Mouse (Mus musculus) spleen, postnatal 10 days (tissue): ENCODE data around the gene Sspo.

Experiments
- DNase-seq, 2 experiments: peaks; one replicate each; pipeline ENCODE4 v3.0.0; 2021 to 2022; ENCODE audit warnings: low spot score in 2 of 2

Sspo gene

DNA sequence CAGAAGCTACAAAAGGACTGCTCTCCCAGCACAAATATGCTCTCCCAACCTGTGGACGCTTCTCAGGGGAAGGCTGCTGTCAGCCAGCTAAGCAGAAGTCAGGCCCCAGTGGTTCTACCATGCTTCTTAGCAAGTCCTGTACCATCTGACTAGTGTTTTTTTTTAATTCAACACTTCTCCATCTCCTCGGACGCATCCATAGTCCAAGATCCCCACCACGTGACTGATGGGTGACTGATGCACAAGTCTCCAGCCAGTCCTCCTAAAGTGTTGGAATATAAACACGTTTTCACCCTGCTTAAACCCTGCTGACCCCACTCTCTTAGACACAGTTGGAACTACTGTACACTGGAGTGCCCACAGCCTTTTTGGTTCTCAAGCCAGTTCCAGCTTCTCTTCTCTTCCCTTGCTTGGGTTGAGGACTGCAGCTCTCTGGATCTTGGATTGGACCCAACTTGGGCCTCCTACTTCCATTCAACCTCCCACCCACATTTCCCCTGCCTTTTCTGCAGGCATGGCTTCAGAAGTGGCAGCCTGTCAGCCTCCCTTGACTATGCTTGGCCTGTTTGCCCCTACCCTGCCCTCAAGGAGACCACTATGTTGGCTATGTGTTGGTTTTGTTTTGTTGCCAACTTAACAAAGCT lies 12.2 kb upstream of the Sspo start:
- DNase-seq, result no peak

DNA sequence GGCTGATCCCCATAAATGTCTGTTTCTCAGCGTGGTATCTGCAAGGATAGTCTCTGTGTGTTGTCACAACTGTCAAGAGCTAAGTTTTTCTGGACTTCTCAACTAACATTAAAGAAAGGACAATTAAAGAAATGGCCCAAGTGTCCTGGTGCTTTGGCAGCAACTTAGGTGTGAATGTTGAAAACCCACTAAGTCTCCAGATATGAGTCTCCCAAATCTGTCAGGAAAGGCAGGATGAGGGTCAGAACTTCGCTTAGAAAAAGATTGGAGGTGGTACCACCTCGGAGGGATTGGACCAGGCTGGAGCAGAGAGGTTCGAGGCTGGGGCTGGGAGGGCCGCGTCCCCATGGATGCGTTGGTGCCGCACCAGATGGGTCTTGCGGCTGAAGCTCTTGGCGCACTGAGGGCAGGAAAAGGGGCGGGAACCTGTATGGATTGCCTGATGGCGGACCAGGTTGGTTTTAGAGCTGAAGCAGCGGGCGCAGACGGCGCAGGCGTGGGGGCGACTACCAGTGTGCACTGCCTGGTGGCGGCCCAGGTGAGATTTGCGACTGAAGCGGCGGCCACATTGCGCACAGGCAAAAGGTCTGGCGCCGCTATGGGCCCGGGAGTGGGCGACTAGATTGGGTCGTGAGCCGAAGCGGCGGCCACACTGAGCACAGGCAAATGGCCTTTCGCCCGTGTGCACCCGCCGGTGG lies 10.2 kb upstream of the Sspo start:
- DNase-seq, result no peak

DNA sequence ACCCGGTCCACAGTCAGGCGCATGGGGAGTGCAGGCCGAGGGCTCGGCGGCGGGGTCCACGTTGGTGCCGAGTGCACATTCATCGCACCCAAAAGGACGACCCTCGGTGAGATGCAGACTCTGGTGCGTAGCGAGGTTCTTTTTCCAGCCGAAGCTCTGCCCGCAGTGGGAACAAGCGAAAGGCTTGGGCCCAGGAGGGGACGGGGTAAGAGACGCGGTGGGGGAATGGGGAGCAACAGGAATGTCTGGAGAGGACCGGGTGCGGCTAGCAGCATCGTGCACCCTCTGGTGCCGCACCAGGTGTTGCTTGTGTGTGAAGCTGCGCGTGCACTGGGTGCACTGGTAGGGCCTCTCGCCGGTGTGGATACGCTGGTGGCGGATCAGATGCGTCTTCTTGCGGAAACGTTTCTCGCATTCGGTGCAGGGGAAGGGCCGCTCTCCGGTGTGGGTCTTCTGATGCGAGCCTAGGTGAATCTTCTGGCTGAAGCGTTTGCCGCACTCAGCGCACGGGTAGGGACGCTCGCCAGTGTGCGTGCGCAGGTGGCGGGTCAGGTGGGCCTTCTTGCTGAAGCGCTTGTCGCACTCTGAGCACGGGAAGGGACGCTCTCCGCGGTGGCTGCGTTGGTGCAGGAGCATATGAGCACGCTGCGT lies 9.4 kb upstream of the Sspo start:
- DNase-seq, result no peak

DNA sequence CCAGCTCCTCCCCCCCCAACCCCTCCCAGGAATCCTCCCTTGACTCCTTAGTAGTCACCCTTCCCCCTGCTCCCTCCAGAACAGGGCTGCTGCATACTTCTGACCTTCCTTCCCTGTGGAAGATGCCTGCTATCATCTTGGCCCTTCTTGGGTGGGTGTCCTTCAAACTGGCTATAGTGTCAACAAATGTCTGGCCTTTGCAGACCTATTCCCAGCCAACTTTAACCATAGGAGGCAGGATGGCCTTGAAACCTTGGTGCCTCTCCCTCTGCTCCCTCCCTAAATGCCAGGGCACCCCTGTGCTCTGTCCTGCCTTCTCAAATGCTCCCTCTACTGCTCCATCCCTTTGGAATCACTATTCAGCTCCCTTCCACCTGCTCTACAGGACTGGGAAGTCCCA lies 8.4 kb upstream of the Sspo start:
- DNase-seq, result no peak

DNA sequence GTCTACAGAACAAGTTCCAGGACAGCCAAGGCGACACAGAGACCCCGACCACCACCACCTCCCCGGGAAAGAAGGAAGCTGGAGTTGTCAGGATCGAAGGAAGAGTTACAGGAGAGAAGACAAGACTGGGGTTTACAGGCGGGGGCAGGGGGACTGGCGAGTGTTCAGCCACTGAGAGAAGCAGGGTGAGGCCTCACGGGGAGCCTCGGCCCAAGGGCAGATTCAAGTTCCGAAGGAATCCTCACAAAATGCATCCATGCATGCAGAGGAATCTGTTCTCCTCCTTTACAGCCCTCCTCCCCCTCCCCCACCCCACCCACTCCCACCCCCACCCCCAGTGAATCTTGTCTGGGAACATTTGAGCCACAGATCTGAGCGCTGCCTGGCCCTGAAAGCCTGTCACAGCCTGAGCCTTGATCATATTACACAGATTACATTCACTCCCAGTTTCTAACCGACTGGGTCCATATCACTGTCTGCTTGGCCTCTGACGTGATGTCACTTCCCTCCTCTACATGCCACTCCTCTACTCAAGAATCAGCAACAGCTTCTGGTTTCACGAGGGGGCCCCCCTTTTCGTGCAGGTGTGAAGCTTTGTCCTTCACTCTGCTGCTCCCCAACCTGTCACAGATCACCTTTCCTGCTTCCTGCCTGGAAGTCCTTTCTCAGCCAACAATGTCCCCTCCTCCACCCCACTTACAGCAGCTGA lies 7.6 kb upstream of the Sspo start:
- DNase-seq, result no peak

DNA sequence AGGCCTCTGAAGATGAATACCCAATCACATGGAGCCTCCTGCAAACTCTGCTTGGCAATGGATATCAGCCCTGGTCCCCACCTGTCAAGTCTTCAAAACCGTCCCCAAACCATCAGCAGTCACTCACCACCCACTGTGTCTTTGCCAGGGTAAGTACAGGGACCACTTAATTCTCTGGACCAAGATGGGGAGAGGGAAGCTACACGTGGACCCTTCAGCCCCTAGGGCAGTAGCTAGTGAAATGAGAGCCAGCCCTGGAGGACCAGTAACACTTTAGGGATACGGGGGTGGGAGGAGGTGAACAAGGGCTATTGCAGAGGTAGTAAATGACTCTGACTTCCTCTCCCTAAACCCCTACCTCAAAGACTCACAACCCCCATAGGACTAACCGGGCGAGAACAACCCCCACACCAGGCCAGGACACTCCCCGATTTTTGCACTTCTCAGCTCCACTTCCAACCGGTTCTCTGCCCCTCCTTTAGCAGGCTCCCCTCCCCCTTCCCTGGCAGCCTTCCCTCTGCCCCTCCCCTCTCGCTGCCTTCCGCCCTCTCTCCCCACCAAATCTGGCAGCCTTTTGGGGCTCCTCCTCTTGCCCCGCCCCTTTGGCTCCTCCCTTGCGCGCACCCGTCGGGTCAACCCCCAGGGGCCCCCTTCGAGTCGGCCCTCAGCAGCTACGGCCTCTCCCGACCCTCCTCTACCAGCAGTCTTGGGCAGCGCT lies 4.3 kb upstream of the Sspo start:
- peak; percentile 59 to 87 for DNase-seq

DNA sequence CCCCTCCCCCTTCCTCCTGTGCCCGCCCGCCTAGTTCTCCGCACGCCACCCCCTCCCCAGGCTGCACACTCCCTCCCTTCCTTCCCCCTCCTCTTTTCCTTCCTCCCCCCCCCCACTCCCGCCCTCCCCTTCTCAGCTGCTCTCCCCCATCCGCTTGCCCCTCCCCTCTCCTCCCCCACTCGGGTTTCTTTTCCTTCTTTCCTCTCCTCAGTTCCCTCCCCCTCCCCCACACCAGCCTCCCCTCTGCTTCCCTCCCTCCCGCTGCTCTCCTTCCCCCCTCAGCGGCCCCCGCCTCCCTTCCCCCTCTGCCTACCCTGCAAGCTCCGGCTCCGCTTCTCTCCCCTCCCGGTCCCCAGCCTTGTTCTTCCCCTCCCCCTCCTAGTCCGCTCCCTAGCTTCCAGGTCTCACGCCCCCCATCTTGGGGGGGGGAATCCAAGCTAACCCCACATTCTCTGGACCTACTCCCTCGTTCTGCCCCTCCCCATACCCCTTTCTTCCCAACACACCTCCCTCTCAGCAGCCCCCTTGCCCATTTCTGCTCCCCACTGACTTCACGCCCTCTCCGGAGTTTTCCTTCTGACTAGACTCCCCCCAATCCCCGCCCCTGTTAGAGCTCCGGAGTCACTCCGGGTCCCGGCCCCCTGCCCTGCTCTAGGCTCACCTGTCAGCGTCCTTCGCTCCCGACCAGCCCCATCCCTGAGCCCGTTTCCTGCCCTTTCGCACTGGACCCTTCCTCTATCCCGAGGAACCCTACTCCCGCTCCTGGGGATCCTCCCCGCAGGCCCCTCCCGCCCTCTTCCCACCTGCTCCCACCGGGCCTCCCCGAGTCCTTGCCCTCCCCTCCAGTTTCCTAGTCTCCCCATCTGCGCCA lies 3.5 kb upstream of the Sspo start:
- peak; percentile 11 to 65 for DNase-seq

DNA sequence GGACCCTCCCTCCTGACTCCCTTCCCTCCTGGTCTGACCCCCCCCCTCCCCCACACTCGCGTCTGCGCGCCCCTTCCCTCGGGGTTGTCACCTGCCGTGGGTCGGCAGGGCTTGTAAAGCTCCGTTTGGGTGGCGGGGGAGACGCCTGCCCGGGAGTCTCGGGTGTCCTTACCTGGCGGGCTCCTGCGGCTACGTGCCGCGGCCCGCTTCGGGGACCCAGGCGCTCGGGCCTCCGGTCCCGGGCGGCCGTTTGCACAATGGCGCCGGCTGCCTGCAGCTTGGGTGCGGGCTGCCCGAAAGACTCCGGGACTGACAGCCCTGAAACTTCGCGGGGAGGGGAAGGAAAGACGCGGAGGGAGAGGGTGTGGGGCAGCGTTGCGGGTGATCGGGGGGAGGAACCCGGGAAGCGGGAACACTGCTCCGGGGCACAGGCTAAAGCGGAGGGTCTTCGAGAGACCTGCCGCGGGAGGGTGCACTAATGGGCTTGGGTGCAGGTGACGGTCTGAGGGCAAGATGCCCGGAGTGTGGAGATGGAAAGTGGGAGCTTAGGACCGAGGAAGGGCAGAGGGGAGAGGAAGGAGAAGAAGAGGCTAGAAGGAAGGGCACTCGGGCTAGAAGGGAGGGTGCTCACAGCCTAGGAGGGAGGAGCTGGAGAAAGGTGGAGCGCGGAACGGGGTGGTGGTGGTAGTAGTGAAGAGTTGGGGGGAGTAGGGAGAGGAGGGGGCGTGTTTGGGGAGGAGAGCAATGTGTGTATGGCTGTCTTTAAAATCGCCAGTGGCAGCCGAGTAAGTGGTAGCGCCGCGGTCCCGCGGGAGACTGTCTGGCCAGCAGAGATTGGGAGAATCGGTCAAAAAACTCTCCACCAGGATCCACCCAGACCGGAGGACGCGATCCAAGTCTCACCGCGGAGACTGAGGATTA lies 2.6 kb upstream of the Sspo start, which contains the start of gene Zfp467:
Zfp467 (minus strand) TSS at position 645 of the 921 bp plus-strand sequence.
- DNase-seq, result peak; percentile 19 to 40

DNA sequence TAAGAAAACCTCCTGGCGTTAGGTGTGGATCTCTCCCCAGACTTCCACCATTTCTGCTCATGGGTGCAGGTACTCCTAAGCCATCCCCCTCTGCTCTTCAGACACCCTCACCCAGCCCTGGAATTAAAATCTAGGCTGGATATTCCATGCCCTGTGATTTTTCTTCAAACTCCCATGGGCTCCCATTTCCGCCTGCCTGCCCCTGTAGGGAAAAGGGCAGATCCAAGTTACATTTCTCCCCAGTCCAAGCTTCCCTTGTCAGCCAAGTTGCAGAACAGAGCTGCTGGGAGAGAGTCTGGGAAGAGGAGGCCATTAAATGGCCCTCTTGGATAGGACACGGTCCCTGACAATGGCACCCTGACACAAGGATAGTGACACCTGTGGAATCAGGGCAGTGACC lies 1.8 kb upstream of the Sspo start:
- no peak for DNase-seq

DNA sequence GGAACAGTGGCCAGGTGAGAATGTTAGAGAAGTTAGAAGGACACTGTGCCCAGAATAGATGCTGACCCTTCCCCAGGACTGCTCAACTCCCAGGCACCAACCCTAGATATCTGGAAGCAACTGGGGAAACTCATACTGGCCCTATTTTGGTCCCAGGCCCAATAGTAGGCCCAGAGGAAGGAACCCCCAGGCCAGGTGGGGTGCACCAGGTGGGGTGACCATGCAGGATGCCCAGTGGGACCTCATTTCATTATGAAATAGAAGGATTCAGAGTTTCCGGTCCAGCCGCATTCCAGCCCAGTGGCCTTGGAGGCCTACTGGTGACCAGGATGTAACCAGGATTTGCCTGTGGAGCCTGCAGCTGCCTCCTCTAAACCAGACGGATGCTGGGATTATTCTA lies 1.1 kb upstream of the Sspo start:
- no peak for DNase-seq

DNA sequence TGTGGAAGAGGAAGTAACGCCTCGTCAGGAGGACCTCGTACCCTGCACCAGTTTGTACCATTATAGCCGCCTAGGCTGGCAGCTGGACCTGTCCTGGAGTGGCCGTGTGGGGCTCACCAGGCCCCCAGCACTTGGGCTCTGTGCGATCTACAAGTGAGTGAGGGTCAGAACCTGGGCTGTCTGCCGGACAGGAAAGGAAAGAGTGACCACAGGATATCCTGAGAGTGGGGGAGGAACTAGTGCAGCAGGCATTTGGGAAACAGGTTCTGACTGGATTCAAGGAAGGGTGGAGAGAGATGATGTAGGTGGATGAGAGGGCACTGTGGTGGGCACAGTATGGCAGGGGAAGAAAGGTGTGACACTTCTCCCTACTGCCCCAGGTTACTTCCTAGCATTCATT lies 498 bp downstream of the Sspo start:
- DNase-seq, result no peak

DNA sequence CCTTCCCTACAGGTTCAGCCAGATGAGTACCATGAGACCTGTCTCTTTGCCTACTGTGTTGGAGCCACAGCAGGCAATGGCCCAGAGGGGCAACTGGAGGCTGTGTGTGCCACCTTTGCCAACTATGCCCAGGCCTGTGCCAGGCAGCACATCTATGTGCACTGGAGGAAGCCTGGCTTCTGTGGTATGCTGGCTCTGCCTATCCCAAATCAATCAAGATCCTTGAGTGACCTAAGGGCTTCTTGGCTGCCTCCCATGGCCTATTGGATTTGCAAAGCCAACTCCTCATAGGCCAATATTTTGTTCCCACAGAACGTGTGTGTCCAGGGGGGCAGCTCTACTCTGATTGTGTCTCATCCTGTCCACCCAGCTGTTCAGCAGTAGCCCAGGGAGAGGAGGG lies 4.1 kb downstream of the Sspo start:
- no peak for DNase-seq

DNA sequence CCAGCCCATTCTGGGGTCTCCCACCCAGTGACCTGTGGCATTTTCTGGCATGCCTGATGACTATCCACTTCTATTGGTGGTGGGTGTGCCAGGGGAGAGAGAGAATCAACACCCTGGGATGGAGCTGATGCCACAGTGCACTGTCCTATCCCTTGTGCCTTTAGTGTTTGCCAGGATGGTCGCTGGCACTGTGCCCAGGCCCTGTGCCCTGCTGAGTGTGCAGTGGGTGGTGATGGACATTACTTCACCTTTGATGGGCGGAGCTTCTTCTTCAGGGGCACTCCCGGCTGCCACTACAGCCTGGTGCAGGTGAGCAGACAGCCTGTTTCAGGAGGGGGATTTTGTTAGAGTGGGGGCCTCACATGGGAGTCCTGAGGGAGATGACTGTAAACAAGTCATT lies 4.7 kb downstream of the Sspo start:
- no peak for DNase-seq

DNA sequence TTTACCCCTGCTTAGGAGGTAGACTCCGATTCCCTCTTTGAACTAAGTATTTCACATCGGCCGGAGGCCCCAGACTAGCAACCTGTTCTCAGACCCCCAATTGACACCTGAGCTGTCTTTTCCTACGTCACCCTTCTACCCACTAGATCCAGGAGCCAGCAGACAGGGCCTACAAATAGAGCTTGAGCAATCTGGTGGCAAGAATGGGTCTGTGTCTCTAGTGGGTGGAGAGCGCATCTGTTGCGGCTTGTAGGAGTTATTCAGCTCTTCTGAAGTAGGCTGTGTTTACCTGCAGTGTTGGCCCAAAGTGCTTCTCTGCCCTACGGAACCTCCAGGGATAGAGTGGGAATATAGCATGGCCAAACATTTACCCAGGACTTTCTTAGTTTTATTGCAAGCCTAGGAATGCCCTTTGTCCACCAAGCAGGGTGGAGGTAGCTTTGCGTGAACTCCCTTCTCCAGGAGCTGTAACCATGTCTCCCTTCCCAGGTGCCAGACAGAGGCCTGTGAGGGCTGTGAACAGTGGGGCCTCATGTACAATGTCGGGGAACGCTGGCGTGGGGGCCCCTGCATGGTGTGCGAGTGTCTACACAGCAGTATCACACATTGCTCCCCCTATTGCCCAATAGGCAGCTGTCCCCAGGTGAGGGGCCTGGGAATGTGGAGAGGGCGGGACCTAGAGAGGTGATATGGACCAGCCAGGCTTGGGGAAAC lies 17.1 kb downstream of the Sspo start:
- no peak for DNase-seq

DNA sequence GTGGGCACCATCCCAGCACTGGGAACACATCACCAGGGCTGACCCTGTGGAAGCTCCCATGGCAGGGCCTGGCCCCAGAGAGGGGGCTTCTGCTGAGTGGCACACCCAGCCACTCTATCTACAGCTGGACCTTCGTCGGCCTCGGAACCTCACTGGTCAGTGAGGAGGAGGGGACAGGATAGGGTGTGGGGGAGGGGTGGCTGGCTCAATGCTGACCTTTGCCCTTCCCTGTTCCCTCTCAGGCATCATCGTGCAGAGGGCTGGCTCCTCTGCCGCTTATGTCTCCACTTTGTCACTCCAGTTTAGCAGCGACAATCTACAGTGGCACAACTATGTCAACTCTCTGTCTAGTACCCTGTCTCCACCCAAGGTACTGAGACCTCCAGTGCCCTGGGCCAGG lies 18.7 kb downstream of the Sspo start:
- no peak for DNase-seq

DNA sequence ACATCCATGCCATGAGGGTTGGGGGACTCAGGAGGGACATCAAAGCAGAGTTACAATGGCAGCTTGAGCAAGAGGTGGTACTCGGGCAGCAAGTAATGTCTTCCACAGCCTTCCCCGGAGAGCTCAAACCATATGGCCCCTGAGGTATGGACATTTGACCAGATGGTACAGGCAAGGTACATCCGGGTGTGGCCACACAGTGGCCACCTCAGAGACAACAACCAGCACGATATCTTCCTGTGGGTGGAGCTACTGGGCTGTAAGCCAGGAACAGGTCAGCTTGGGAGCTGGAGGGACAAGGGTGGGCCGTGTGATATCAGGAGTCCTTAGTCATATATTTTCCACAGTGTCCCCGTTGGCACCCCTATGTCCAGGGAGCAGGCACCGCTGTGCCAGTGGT lies 19.5 kb downstream of the Sspo start:
- DNase-seq, result no peak

DNA sequence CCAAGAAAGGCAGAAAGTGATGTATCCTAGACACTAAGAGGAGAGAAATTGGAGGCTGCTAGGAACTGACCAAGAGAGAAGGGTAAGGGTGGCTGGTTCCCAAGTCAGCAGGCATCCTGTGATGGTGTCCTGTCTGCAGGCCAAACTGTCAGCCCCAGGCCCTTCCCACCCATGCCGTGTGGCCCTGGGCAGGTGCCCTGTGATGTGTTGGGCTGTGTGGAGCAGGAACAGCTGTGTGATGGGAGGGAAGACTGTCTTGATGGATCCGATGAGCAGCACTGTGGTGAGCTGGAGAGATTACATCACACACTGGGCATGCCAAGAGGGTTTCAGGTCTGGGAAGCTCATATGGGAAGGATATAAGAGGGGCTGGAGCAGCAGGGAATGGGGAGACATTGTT lies 22.7 kb downstream of the Sspo start:
- no peak for DNase-seq

DNA sequence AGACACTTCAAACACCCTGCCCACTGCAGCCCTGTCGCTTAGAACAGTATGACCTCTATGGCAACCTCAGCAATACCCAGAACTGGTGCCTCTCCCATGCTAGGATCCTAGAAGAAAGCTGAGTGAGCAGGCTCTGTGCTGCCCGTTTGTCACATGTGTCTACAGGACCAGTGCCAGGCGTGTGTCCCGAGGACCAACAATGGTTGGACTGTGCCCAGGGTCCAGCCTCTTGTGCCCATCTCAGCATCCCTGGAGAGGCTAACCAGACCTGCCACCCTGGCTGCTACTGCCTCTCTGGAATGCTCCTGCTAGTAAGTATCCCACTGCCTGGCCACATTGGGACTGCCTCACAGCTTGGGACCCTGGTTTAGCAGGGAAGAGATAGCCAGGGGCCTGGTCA lies 30.4 kb downstream of the Sspo start:
- no peak for DNase-seq

DNA sequence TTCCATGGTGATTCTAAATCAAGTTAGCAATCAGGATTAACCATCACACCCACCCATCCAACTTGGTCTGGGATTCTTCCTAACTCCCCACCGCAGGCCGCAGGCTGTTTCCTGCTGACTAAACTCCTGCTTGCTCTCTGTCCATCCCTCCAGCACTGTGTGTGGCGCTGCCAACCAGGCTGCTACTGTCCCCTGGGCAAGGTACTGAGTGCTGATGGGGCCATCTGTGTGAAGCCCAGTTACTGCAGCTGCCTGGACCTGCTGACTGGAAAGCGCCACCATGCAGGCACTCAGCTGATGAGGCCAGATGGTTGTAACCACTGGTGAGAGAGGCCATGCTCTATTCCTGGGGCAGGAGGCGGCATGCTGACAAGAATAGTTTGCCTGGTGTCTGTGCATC lies 34.5 kb downstream of the Sspo start:
- DNase-seq, result no peak
